Mouse (Mus musculus) ovary, postnatal 14 days (tissue): ENCODE measurements around the gene Pla2g2d.
"Not testable (repeated sequence)": the region's sequence is repeated elsewhere in the genome, so short reads cannot be mapped to it uniquely, and the experiment has no call there.

Experiments used
- DNase-seq: peaks from one replicate; pipeline ENCODE4 v3.0.0; 2022; ENCODE audit warnings: low spot score

Pla2g2d gene

DNA sequence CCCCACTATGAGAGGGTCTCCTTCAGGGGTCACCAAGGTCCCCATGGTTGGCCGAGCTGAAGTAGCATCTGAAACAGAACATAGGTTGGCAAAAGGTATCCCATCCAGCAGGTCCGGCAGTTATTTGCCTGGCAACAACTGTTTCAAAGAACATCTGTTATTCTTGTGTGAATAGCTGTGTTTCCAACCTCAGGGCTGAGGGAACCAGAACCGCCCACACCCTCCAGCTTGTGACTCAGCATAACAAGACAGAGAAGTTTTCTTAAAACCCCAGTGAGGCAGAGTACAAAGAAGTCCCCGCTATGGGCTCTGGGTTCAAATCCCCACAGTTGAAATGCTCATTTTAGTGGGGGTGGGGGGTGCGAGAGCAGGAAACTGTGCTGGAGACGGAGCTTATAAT is 6.6 kb downstream of the Pla2g2d start:
- no peak for DNase-seq

DNA sequence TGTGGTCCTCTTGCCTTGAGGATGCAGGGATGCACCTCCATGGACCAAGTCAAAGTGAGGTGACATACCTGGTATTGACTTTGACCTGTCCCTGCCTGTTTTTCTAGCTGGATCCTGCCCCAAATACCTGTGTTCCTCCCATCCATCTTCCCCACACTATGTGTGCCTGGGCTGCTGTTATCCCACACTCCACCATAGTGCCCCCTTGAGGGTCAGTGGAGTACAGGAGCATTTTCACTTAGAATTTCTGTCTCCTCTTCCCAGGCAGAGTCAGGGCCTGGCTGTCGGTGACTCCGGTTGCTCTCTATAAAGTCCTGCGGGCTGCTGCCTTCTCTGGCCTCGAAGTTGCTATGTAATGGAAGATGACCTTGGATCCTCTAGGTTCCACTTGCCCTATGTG is 10.2 kb downstream of the Pla2g2d start:
- DNase-seq, result no peak

GRCm38 (mm10) chr4:138786141-138786540 is 10.6 kb downstream of the Pla2g2d start:
- no peak for DNase-seq

DNA sequence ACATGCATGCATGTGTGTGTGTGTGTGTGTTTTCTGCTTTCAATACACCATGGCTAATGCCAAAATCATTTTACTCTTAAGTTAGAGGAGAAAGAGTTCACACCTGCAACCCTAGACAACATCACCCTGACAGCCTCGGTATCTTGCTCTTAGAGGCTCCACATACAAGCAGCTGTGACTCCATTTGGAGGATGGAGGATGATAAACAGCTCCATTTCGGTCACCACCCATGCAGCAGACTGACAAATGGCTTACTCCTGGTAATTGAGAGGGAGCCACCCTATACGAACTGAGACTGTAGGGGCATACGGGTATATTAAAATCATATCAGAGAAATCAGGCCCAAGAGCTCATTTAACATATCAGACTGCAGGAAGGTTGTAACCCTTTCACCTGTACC is 12.8 kb downstream of the Pla2g2d start:
- DNase-seq, result no peak

DNA sequence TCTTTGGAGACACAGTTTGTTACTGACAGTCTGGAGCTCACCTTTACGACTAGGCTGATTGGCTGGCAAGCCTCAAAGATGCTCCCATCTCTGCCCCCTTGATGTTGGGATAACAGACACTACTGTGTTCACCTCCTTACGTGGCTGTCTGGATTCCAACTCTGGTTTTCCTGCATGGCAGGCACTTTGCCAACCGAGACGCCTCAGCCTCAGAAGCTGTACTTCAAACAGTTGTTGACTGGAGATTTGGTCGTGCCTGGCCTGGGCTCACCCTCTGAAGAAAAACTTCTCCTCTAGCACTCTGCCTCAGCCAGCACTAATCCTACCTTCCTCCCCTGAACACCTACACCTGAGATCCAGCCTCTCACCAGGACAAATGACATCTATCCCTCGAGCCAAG is 15.9 kb downstream of the Pla2g2d start:
- no peak for DNase-seq

GRCm38 (mm10) chr4:138792599-138792998 is 17.1 kb downstream of the Pla2g2d start:
- no peak for DNase-seq

DNA sequence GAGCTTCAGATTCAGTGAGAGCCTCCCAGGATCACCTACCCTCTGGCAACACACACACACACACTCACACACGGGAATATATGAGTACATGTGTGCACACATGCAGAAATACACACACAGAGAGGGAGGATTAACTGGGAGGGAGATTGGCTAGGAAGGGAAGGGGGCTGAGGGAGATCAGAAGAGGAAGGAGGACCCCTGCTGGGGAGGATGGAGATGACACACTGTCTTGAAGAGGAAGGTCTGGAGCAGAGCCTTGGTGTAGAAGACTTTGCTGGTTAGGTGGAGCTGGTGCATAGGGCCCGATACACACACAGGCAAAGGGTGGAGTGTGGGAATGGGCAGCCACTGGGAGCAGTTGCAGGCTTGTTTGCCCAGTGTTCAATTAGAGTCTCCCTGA is 17.7 kb downstream of the Pla2g2d start:
- DNase-seq, result peak; percentile 44

DNA sequence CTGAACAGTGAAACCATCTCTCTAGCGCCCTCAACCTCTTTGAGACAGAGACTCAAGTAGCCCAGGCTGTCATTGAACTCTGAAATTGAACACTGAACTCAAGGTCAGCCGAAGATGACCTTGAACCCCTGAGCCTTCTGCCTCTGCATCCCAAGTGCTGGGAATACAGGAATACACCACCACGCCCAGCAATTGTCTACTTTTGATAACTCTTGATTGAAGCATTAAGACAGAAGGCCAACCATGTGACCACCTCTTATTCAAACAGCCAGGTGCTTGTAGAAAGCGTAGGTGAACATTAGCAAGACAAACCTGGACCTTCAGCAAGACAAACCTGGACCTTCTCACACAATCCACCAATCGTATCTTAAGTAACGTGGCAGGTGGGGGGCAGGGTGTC is 18.8 kb downstream of the Pla2g2d start:
- DNase-seq, result no peak

DNA sequence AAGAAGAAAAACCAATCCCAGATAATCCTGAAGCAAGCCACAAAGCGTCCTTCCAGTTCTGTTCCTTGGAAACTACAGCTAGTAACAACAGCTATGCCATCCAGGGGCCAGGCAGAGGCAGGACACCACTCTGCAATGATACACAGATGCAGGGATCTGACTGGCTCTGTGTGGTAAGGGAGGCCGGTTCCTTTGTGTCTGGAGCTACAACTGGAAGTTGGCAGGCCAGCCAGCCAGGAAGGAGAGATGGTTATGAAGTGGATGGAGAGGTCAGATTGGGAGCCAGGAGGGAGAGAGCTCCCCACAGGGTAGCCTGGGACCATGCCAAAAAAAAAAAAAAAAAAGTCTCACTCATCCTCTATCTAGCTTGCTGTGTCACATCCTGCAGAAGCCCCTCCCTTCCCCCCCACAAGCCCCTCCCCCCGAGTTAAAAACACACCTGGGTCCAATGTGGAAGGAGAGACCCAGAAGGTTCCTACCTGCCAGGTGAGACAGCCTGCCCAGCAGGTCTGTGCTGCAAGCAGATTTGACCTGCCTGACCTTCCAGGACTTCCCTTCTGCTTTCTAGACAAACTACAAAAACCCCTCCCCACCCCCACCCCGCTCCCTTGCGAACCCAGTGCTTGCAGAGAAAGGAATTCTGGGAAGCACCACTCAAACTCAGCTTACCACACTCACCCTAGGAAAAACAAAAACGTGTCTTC is 21.1 kb downstream of the Pla2g2d start:
- DNase-seq, result no peak

GRCm38 (mm10) chr4:138797217-138797570 is 21.7 kb downstream of the Pla2g2d start:
- DNase-seq, result no peak

DNA sequence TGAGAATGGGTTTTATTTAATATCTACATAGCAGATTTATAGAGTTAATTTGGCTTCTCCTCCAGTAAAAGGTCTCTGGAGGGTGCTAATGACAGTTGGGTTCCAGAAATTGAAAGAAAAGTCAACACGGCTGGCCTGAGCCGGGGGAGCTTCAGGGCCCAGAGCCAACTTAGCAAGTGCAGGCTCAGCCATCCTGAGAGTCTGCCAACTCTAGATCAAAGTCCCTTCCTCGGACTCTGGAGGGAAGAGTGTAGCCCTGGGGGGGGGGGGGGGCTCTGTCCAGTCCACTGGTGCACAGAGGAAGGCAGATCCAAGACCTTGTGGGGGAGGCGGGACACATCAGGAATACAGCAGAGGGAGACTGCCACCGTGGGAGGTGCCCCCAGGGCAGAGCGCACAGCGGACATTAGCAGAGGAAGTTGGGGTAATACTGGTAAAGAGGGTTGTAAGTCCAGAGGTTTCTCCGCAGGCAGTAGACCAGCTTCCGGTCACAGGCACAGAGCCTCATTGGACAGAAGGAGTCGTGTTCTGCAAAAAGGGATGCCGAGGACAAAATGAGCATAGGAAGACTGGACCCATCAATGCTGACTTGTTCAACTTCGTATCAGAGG is 24.7 kb downstream of the Pla2g2d start:
- no peak for DNase-seq

GRCm38 (mm10) chr4:138801631-138802030 is 26.1 kb downstream of the Pla2g2d start:
- no peak for DNase-seq

GRCm38 (mm10) chr4:138802917-138803316 is 27.4 kb downstream of the Pla2g2d start:
- DNase-seq, result no peak

DNA sequence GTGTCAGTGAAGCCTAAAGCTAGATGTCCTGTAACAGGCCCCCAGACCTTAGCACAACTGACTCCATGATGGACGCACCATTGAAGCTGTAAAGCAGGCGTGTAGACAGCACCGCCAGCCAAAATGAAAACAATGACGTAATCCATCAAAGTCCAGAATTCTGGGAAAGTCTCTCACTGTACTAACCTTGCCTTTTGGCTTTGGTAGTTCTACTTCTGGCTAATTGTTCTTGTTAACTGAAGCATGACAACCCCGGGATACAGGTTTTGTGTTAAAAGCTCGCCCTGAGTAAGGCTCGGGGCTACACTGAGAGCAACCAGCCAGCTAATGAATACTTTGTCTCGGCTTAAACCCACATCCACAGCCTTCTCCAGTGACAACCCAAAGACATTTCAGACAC is 29.7 kb downstream of the Pla2g2d start:
- no peak for DNase-seq

DNA sequence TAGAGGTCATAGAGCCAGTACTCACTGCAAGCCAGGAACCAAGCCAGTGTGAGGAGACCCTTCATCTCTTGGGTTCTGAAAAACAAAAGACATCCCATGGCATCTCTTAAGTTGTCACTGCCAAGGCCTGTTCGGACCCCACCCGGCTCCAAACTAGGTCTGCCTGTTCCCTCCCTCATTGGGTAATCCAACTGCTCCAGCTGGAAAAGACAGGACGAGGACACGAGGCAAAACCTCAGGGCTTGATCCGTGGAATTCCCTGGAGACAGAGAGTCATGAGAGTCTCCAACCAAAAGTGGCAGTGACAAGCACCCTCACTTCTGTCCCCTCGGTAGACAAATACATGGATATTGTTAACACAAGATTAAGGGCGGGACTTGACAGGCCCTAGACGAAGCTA is 30.6 kb downstream of the Pla2g2d start:
- DNase-seq, result no peak

DNA sequence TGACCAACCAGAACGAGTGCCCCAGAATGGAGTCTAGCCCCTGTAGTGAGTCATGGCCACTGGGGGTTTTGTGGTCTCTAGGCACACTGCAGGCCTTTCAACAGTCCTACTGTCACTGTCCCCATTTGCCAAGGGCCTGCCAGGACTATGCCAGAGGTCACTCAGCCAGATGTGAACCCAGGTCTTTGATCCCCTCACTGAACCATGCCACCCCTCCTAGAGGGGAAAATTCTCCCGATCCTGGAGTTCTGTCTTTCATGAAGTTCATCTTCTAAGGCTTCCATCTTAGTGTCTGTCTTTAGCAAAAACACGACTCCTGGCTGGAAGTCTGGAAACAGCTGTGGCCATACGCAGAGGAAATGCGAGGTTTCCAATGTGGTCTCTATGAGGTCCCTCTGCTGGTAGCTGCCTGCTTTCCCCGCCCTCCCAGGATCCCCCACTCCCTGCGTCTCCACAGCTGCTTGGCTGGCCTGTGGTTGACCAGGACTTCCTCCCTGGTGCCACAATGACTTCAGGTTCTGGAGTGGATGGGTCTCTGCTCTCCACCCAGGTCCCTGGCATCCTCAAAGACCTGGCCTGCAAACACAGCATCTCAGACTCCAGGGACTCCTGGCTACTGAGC is 31.5 kb downstream of the Pla2g2d start:
- no peak for DNase-seq

DNA sequence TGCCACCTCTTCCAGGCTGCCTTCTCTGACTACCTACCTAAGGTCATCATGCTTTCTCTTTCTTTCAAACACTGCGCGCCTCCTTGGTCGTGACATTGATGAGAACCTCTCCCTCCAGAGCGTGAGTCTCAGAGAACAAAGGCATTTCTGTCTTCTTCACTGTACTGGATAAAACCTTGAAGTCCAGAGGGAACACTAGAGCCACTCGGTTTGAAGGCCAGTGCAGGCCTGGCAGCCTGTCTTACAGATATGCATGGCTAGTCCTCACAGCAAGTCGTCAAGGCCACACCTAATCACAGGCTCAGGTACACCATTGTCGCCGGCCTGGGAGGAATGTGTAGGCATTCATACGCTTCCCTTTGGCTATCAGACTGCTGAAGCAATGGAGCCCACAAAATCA is 40.6 kb downstream of the Pla2g2d start:
- no peak for DNase-seq

- DNase-seq, result no peak
Observed at GRCm38 (mm10) chr4:138817736-138818135, 42.2 kb downstream of the Pla2g2d start.

GRCm38 (mm10) chr4:138819101-138819500 is 43.6 kb downstream of the Pla2g2d start:
- peak; percentile 51 for DNase-seq

- no peak for DNase-seq
Observed at GRCm38 (mm10) chr4:138821036-138821435, 45.5 kb downstream of the Pla2g2d start.

- DNase-seq, result not testable (repeated sequence)
Observed at GRCm38 (mm10) chr4:138824161-138824560, 48.6 kb downstream of the Pla2g2d start.

DNA sequence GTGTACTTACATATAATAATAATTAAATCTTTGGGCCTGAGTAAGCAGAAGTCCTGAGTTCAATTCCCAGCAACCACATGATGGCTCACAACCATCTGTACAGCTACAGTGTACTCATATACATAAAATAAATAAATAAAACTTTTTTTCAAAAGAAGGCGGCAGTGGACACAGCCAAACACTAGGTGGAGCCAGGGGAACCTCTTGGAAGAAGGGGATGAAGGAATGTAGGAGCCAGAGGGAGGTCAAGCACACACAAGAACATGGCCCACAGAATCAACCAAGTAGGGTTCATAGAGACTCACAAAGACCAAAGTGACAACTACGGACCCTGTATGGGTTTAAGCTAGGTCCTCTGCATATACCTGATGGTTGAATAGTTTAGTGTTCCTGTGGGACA is 49.1 kb downstream of the Pla2g2d start:
- DNase-seq, result no peak

GRCm38 (mm10) chr4:138825751-138826567 is 50.4 kb downstream of the Pla2g2d start:
- DNase-seq, result no peak
